Mouse (Mus musculus) kidney, adult 2 months (tissue): Measurements from ENCODE around the gene Foxn4.

Source experiments
- CTCF ChIP-seq: fragments of 200-500 bp; conservative IDR thresholded peaks from 2 replicates; pipeline ENCODE4 v1.5.1; 2011; ENCODE audit warnings: low read depth, mild to moderate bottlenecking, control low read depth, low read length, moderate library complexity, mixed read lengths; ENCODE audit not compliant: insufficient read depth, insufficient read length
- POLR2A ChIP-seq: fragments of 200-500 bp; IDR thresholded peaks from one replicate; pipeline ENCODE4 v1.6.1; 2011; ENCODE audit warnings: low read depth, low read length, control low read depth

GRCm38 (mm10) chr5:114228901-114229300 lies 44.7 kb downstream of the Foxn4 start:
- TF ChIP-seq CTCF (no peak), POLR2A (no peak)
